Mouse (Mus musculus) cortical plate, adult 2 months (tissue): ENCODE data around the gene Pgs1. TPM values are rescaled to one million over a fixed set of nuclear protein-coding genes. Genes with fewer than 3 reads are reported as not detected.

Experiments used
- H3K27ac ChIP-seq: fragments of 200-500 bp; 2 replicates; pipeline ENCODE4 v1.5.1; 2012; ENCODE audit warnings: low read length, control low read depth, inconsistent platforms; ENCODE audit not compliant: insufficient read depth
- H3K4me1 ChIP-seq: fragments of 200-500 bp; 2 replicates; pipeline ENCODE4 v1.6.1; 2011; ENCODE audit warnings: low read length; ENCODE audit not compliant: control insufficient read depth, insufficient read depth
- H3K4me3 ChIP-seq: fragments of 200-500 bp; 2 replicates; pipeline ENCODE4 v1.5.1; 2011; ENCODE audit warnings: mild to moderate bottlenecking, low read length, control low read depth; ENCODE audit not compliant: insufficient read depth
- CTCF ChIP-seq: fragments of 200-500 bp; IDR thresholded peaks from 2 replicates; pipeline ENCODE4 v1.5.1; 2011; ENCODE audit warnings: mild to moderate bottlenecking, control low read depth, low read length; ENCODE audit not compliant: insufficient read depth; ENCODE audit errors: extremely low read depth
- POLR2A ChIP-seq: fragments of 200-500 bp; IDR thresholded peaks from 2 replicates; pipeline ENCODE4 v1.6.1; 2011; ENCODE audit warnings: mild to moderate bottlenecking, low read length, control low read depth; ENCODE audit not compliant: insufficient read depth; ENCODE audit errors: extremely low read depth
- polyA plus RNA-seq: library from polyadenylated mRNA; depleted of rRNA; stranded (reverse); fragments of >200 nt; gene quantifications from 2 replicates; pipeline ENCODE4 v1.2.3, GENCODE M21; 2012

The Pgs1 gene
- polyA plus RNA-seq, 1 experiment, result 81.6 TPM

DNA sequence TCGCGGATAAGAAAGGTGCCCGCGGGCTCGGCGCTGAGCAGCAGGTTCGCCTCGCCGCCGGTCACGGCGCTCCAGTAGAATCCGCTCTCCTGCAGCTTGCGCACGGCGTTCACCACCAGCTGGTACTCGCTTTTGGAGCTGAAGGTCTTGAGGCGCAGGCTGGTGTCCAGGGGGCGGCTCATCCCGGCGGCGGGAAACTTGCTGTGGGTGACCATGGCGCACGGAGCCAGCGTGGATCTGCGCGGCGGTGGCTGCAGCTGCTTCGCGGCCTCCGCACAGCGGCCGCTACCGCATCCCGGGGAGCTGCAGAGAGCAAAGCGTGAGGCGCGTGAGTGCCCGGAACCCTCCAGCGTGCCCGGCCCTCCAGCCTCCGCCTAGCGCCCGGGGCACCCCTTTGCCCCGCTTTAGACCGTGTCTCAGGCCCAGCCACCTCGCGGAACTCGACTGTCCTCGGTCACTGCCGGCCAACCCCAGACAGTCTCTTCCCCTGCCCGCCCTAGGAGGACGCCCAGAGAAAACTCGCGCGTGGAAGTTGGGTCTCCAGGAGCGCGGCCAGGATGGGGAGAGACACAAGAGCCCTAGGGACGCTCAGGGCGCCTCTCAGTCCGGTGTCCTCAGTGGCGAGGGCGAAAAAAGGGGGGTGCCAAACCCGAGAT, 17.9 kb upstream of the Pgs1 start:
- Histone ChIP-seq H3K4me3 (peak overlapping the region; percentile 40), H3K27ac (no peak overlapping the region; the same call in 1 of the 2 replicates), H3K4me1 (peaks cover 9% of the 10 kb centered on the region)
- TF ChIP-seq POLR2A (no peak), CTCF (no peak)

DNA sequence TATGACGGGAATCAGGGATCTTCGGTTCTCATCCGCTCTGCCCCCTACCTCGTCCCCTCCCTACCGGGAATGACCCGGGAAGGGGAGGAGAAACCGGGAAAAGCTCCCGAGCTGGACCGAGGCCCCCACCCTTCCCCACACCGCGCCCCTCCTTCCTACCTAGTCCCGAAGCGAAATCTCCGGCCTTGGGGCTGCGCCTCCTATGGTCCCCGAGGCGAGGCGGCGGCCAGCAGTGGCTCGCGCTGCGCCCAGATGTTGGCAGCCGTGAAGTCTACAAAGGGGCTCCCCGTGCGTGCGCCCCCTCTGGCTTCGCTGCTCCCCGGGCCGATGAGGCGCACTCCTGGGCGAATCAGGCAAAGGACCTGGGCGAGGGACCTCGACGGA, 17.4 kb upstream of the Pgs1 start:
- TF ChIP-seq CTCF (no peak), POLR2A (no peak)
- Histone ChIP-seq H3K4me1 (peaks cover 8% of the 10 kb centered on the region), H3K4me3 (peak overlapping the region; percentile 40), H3K27ac (peak overlapping the region; percentile 83)

DNA sequence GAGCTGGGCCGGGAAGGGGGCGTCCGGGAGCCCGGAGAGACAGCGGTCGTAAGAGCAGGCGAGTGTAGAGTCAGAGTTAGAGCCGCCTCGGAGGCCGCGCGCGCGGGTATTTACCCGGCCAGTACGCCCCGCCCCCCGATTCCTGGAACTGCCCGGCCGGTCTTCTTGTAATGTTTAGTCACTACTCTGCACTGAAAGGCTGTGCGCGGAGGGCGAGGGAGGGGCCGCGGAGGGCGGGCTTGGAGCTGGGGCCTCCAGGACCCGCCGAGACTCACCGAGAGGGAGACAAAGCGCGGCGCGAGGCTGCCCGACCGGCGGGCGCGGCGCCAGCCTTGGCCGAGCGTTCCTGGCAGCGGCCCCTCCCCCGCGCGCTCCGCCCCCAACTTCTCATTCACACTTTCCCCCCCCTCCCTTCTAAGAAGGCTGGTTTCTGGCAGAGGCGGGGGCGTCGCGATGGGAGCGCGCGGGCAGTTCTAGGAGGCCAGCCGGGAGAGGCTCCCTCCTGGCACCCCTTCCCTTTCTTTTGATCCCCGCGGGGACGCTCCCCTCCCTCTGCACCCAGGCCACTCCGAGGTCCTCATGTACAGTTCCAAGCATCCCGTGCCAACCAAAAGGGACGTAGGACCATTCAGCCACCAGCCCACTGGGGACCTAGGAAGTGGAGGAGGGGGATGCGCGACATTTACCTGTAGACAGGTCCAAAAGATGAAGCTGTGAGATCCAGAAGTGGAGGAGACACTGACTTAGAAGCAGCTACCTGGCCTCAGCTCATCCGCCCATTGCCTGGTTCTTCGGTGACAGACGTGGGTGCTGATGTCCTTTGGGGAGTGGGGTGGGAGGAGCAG, 16.8 kb upstream of the Pgs1 start:
- Histone ChIP-seq H3K4me3 (peak overlapping the region; percentile 40), H3K4me1 (peaks cover 7% of the 10 kb centered on the region), H3K27ac (peak overlapping the region; percentile 83)
- TF ChIP-seq CTCF, result no peak
- no peak for TF ChIP-seq POLR2A

DNA sequence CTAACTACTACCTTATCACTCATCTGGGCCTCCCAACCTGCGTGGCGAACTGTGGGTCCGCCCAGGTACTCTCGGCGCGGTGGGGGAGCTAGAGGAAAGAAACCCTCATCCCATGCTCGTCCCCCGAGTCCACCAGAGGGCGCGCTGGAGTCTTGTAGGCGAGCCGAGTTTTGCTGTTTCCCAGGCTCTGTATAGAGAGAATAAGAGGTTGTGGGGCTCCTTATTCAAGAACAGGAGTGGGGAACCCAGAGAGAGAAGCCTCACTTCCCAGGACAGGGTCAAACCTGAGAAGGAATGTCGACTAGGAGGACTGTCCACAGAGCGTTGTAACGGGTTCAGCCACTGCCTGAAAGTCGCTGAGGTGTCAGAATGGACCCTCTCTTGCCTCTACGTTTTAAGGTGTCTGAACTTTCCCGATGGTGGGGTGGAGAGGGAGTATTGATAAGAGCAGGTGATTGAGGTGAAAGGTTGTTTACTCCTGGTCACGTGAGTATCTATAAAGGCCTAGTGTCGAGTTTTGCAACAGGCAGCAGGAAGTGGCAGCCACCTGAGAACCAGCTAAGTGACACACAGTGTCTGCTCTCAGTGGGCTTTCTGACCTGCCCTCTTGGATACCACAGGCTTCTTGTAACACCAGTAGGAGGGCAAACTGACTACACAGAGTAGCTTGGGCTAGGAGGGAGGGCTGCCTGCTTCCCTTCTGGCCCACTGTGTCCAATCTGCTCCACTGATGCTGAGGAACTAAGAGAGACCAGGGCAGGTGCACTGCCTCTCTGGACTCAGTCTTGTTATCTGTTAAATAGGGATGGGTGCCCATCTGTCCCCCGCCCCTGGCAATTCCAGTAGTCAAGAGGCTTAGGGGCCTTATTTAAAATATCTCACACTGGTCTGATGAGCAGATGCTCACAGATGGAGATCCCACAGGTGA, 15.9 kb upstream of the Pgs1 start, which contains the start of gene Socs3:
Gene Socs3 (minus strand): TSS at position 103 of the 928 bp plus-strand sequence.
- peak within 1 kb of the TSS; percentile 40 for H3K4me3 ChIP-seq
- no peak for TF ChIP-seq POLR2A
- TF ChIP-seq CTCF, result peak; percentile 70
- peak within 1 kb of the TSS; percentile 83 for H3K27ac ChIP-seq
- H3K4me1 ChIP-seq, result peaks cover 5% of the 10 kb centered on the region

DNA sequence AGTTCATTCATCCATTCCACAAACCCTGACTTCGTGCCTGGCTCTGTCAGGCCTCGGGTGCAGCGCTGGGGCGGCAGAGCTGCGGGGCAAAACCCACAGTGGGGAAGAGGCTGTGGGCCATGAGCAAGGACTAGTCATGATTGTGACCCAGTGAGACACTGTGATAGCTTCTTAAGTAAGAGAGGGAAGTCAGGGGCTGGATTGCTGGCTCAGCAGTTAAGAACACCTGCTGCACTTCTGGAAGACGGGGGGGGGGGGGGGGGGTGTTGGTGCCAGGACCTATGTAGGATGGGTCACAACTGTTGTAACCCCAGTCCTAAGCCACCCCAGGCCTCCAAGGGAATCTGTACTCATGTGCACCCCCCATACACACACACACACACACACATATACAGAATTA, 15.0 kb upstream of the Pgs1 start:
- H3K27ac ChIP-seq, result no peak overlapping the region
- TF ChIP-seq POLR2A (no peak), CTCF (no peak)
- no peak overlapping the region for H3K4me3 ChIP-seq
- 0 out of 2 replicates have a peak, but pooled peaks cover 1% of the 10 kb centered on the region for H3K4me1 ChIP-seq

DNA sequence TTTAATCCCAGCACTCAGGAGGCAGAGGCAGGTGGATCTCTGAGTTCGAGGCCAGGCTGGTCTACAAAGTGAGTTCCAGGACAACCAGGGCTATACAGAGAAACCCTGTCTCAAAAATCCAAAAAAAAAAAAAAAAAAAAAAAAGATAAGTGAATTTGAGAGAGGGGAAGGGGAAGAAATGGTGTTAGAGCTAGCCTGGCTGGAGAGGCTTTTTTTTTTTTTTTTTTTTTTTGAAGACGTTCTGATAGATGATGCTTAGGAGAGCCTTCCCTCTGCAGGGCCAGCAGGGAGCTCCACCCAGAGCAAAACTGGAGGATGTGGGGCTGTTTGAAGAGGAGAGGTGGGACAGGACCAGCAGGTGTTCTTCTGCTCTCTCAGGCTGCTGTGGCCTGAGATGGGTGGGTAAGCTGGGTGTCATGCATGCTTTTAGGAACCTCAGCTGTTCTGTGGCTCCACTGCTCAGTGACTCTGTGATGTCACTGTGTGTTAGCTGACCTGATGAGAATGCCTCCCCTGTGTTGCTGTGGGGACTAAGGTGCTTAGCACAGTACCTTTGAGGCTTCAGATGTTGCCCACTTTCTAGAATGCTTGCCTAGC, 14.3 kb upstream of the Pgs1 start:
- Histone ChIP-seq H3K4me3 (no peak overlapping the region), H3K27ac (no peak overlapping the region), H3K4me1 (0 out of 2 replicates have a peak, but pooled peaks cover 1% of the 10 kb centered on the region)
- TF ChIP-seq CTCF, result no peak
- no peak for TF ChIP-seq POLR2A

DNA sequence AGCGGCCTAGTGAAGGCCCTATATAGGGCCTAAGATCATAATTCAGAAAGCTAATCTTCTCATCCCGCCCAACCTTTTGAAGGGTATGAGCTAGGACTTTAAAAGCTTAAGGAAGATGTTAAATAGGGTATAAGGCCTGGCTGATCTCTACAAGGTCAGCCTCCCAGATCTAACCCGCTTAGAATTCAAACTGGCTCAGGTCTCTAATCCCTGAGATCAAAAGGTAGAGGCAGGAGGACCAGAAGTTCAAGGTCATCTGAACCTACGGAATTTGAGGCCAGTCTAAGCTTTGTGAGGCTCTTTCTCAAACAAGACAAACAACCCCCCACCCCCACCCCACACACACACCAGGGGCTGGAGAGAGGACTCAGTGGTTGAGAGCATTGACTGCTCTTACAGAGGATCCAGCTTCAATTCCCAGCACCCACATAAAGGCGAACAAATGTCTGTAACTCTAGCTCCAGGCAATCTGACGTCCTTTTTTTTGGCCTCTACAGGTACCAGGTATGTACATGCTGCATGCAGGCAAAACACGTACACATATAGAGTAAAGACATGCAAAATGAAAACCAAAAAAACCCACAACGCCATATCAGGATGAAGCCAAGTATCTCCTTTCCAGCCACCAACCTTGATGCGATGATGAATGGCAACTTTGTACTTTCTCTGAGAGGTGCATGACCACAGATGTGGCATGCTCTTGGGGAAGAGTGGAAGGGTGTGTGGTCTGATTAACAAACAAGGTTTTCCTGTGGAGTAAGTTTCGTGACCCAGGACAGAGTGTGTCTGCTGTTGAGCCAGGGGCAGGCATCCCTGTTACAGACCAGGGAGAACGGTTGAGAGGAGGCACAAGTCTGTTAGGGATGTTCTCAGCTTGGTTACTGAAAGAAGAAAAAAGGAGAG, 13.2 kb upstream of the Pgs1 start:
- no peak overlapping the region for H3K27ac ChIP-seq
- no peak for TF ChIP-seq CTCF
- H3K4me3 ChIP-seq, result no peak overlapping the region
- 0 out of 2 replicates have a peak, but pooled peaks cover 1% of the 10 kb centered on the region for H3K4me1 ChIP-seq

DNA sequence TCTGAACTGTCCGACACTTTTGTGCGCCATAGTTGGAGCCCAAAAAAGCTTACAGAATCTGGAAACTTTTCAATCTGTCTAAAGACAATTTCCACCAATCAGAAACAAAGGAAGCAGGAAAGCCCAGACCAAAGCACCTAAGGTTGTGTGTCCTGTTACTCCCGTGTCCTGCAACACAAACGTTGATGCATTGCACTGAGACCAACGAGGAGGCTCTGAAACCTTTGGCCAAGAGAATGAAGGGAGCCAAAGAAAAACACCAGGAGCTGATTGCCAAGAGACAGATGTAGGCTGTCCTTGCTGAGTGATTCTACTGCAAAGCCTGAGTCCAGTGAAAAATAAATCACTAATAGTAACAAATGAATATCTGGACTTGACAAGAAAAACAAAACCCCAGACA, 12.5 kb upstream of the Pgs1 start:
- no peak for TF ChIP-seq POLR2A
- no peak for TF ChIP-seq CTCF
- no peak overlapping the region for H3K4me3 ChIP-seq

More for the DNA sequence above, 12.5 kb upstream of the Pgs1 start:
- Histone ChIP-seq H3K4me1 (0 out of 2 replicates have a peak, but pooled peaks cover 1% of the 10 kb centered on the region), H3K27ac (no peak overlapping the region)
